Mouse (Mus musculus): ENCODE results near the gene Psph. TPM values are rescaled to one million over a fixed set of nuclear protein-coding genes. Genes with fewer than 3 reads are reported as not detected.
A peak's percentile ranks its signal among the peaks of the same experiment; 100 is the strongest.

Psph gene
- polyA plus RNA-seq, 1 experiment from 2014 or later: 50.4 TPM

GRCm38 (mm10) chr5:129772433-129772832 is 14.8 kb downstream of the Psph start:
- H3K27me3 ChIP-seq (replicated peaks): no peaks in the 10 kb centered on the region
- ATAC-seq: no peak
- WGBS: 85% methylated on average over 10 of the region's 10 CpGs

GRCm38 (mm10) chr5:129770443-129771355 is 16.6 kb downstream of the Psph start:
- 68% methylated on average over 23 of the region's 23 CpGs for WGBS
- H3K4me2 ChIP-seq (replicated peaks): no peak overlapping the region
- no peaks in the 10 kb centered on the region for H3K36me3 ChIP-seq
- no peak overlapping the region for H3K9ac ChIP-seq
- H3K4me3 ChIP-seq (replicated peaks): no peak overlapping the region
- no peak overlapping the region for H3K27ac ChIP-seq
- H3K4me1 ChIP-seq (replicated peaks): no peaks in the 10 kb centered on the region
- peak; percentile 76 for ATAC-seq
- H3K9me3 ChIP-seq: no peaks in the 10 kb centered on the region
- H3K27me3 ChIP-seq (replicated peaks): no peaks in the 10 kb centered on the region

More at GRCm38 (mm10) chr5:129772433-129772832, 14.8 kb downstream of the Psph start:
- Histone ChIP-seq H3K9ac (no peak overlapping the region), H3K9me3 (no peaks in the 10 kb centered on the region), H3K27ac (no peak overlapping the region), H3K4me1 (replicated peaks) (no peaks in the 10 kb centered on the region), H3K4me3 (replicated peaks) (no peak overlapping the region), H3K4me2 (replicated peaks) (no peak overlapping the region), H3K36me3 (no peaks in the 10 kb centered on the region)

GRCm38 (mm10) chr5:129761865-129762540 is 25.2 kb downstream of the Psph start:
- no peak overlapping the region for H3K27ac ChIP-seq
- H3K4me3 ChIP-seq (replicated peaks): no peak overlapping the region
- H3K9me3 ChIP-seq: no peaks in the 10 kb centered on the region
- 78% methylated on average over 18 of the region's 18 CpGs for WGBS
- H3K4me1 ChIP-seq (replicated peaks): no peaks in the 10 kb centered on the region
- H3K4me2 ChIP-seq (replicated peaks): no peak overlapping the region
- ATAC-seq: peak; percentile 56; the same call in 1 of the 2 replicates
- H3K9ac ChIP-seq: no peak overlapping the region
- H3K36me3 ChIP-seq: peaks cover 5% of the 10 kb centered on the region; the same call in 1 of the 2 replicates
- H3K27me3 ChIP-seq (replicated peaks): no peaks in the 10 kb centered on the region

DNA sequence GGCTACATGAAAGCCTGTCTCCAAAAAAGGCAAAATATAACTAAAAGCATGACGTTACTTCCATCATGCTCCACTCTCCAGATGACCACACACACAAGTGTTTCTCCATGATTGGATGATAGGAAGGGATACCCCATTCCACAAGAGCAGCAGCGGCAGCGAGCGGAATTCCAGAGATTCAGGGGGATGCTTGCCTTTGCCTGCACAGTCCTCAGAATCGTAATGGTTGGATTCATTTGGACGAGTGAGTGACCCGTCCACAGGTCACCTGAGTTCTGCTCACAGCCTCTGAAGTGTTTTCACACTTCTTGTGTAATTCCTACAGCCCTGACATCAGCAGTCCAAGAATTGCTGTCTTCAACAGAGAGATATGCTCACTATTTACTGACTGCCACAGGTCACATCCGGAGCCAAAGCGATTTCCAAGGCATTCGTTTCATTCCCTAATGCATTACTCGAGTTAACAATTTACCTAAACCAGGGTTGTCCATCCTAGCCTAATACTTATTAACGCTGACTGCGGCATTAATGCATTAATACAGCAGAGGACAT is 27.2 kb downstream of the Psph start:
- Histone ChIP-seq H3K4me2 (replicated peaks) (no peak overlapping the region), H3K4me3 (replicated peaks) (no peak overlapping the region), H3K4me1 (replicated peaks) (no peaks in the 10 kb centered on the region), H3K36me3 (peaks cover 10% of the 10 kb centered on the region; the same call in 1 of the 2 replicates), H3K9ac (no peak overlapping the region), H3K9me3 (no peaks in the 10 kb centered on the region), H3K27ac (no peak overlapping the region), H3K27me3 (replicated peaks) (no peaks in the 10 kb centered on the region)
- 77% methylated on average over 13 of the region's 13 CpGs for WGBS
- ATAC-seq: no peak

DNA sequence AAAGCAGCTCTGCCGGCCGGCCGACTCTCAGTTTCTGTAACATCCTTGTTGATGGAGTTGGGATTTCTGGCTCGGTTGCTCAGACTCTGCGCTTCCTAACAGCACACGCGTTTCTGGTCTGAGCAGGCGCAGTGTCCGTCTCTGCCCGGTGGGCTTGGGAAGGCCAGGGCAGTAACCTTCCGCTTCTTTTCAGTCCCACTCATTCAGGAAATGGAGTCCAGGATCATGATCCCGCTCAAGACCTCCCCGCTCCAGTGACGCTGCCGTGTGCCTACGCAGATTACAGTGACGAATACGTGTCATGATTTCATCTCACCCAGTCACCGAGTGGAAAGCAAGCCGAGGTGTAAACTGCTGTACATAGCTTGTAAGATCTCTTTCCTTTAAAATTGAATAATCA is 30.4 kb downstream of the Psph start:
- no peaks in the 10 kb centered on the region for H3K9me3 ChIP-seq

GRCm38 (mm10) chr5:129744050-129744449 is 43.2 kb downstream of the Psph start:
- Histone ChIP-seq H3K4me1 (replicated peaks) (no peaks in the 10 kb centered on the region), H3K27ac (0 out of 2 replicates have a peak overlapping the region, but pooled peaks have one; percentile 28), H3K9ac (no peak overlapping the region), H3K4me3 (replicated peaks) (no peak overlapping the region), H3K4me2 (replicated peaks) (peak overlapping the region; percentile 20), H3K9me3 (no peaks in the 10 kb centered on the region), H3K36me3 (peaks cover 15% of the 10 kb centered on the region), H3K27me3 (replicated peaks) (no peaks in the 10 kb centered on the region)
- peak; percentile 64 for ATAC-seq
- WGBS: 32% methylated on average over 6 of the region's 6 CpGs

More for the DNA sequence above, 30.4 kb downstream of the Psph start:
- no peaks in the 10 kb centered on the region for H3K27me3 ChIP-seq (replicated peaks)
- H3K4me2 ChIP-seq (replicated peaks): no peak overlapping the region
- H3K27ac ChIP-seq: no peak overlapping the region
- H3K9ac ChIP-seq: no peak overlapping the region
- no peak overlapping the region for H3K4me3 ChIP-seq (replicated peaks)
- 94% methylated on average over 20 of the region's 20 CpGs for WGBS
- peaks cover 10% of the 10 kb centered on the region; the same call in 1 of the 2 replicates for H3K36me3 ChIP-seq
- no peaks in the 10 kb centered on the region for H3K4me1 ChIP-seq (replicated peaks)
- ATAC-seq: no peak

DNA sequence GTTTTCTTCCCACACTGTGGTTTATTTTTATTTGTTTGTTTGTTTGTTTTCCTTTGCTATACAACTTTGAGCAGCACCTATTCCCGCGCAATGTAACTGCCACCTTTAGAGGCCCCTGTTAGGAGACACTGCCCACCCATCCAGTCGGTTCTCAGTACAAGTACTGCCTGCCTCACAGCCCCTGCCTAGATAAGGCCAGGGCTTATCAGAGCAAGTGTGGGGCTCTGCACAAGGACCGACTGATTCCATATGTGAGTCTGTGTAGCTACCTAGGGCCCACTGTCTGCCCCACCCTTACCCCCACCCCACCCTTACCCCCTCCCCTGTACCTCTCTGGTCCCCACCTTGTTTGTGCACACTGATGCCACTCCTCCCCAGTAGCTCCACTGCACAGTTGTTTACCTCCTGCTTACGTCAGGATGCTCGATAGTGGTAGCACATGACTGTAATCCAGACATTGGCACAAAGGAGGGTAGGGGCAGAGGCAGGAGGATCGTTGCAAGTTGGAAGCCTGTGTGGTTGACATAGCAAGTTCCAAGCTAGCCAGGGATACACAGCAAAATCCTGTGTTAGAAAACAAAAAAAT is 44.3 kb downstream of the Psph start:
- Histone ChIP-seq H3K4me1 (replicated peaks) (no peaks in the 10 kb centered on the region), H3K9ac (no peak overlapping the region), H3K4me2 (replicated peaks) (no peak overlapping the region), H3K36me3 (peaks cover 13% of the 10 kb centered on the region), H3K4me3 (replicated peaks) (no peak overlapping the region), H3K9me3 (no peaks in the 10 kb centered on the region), H3K27ac (no peak overlapping the region), H3K27me3 (replicated peaks) (no peaks in the 10 kb centered on the region)
- peak; percentile 78 for ATAC-seq
- 59% methylated on average over 7 of the region's 7 CpGs for WGBS

- no peak overlapping the region for H3K9ac ChIP-seq
- H3K36me3 ChIP-seq: peaks cover 13% of the 10 kb centered on the region
- no peak overlapping the region for H3K27ac ChIP-seq
- H3K4me1 ChIP-seq (replicated peaks): no peaks in the 10 kb centered on the region
- WGBS: 89% methylated on average over 1 of the region's 1 CpGs
- no peaks in the 10 kb centered on the region for H3K9me3 ChIP-seq
- no peak overlapping the region for H3K4me2 ChIP-seq (replicated peaks)
- no peaks in the 10 kb centered on the region for H3K27me3 ChIP-seq (replicated peaks)
- no peak overlapping the region for H3K4me3 ChIP-seq (replicated peaks)
- no peak for ATAC-seq
These were observed 46.3 kb downstream of the Psph start for GRCm38 (mm10) chr5:129740976-129741375.

DNA sequence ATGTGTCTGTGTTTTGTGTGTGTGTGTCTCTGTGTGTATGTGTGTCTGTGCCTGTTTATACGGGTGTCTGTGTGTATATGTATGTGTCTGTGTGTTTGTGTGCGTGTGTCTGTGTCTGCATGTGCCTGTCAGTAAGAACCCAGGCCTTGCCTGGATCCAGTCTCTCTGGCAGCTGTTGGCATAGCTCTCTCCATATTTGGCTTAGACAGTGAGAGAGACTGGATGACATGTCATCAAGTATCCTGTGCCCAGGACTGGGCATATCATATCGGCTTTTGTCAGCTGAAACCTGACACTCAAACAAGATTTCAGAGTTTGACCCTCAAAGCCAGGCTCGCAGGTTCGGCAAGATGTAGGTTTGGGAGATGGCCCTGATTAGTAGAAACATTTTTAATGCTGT is 56.2 kb downstream of the Psph start:
- ATAC-seq: 0 out of 2 replicates have a peak, but pooled peaks have one; percentile 4
- no peak overlapping the region for H3K4me2 ChIP-seq (replicated peaks)
- WGBS: 64% methylated on average over 5 of the region's 5 CpGs
- H3K4me3 ChIP-seq (replicated peaks): no peak overlapping the region
- H3K9me3 ChIP-seq: no peaks in the 10 kb centered on the region
- no peaks in the 10 kb centered on the region for H3K36me3 ChIP-seq
- peaks cover 19% of the 10 kb centered on the region for H3K4me1 ChIP-seq (replicated peaks)
- H3K27me3 ChIP-seq (replicated peaks): no peaks in the 10 kb centered on the region
- H3K9ac ChIP-seq: no peak overlapping the region
- H3K27ac ChIP-seq: no peak overlapping the region

- H3K9me3 ChIP-seq: no peaks in the 10 kb centered on the region
- H3K36me3 ChIP-seq: no peaks in the 10 kb centered on the region
- WGBS: 55% methylated on average over 11 of the region's 11 CpGs
- H3K4me2 ChIP-seq (replicated peaks): peak overlapping the region; percentile 17; the same call in 1 of the 2 replicates
- H3K27me3 ChIP-seq (replicated peaks): no peaks in the 10 kb centered on the region
- peak overlapping the region; percentile 4; the same call in 1 of the 2 replicates for H3K9ac ChIP-seq
- peaks cover 19% of the 10 kb centered on the region for H3K4me1 ChIP-seq (replicated peaks)
- peak; percentile 75 for ATAC-seq
- peak overlapping the region; percentile 52; the same call in 1 of the 2 replicates for H3K27ac ChIP-seq
- no peak overlapping the region for H3K4me3 ChIP-seq (replicated peaks)
These were observed 56.9 kb downstream of the Psph start for GRCm38 (mm10) chr5:129730344-129730743.

GRCm38 (mm10) chr5:129729286-129729685 is 58.0 kb downstream of the Psph start:
- H3K4me3 ChIP-seq (replicated peaks): no peak overlapping the region
- H3K9me3 ChIP-seq: no peaks in the 10 kb centered on the region
- WGBS: 32% methylated on average over 11 of the region's 11 CpGs
- ATAC-seq: no peak
- H3K4me2 ChIP-seq (replicated peaks): peak overlapping the region; percentile 28
- H3K9ac ChIP-seq: no peak overlapping the region; the same call in 1 of the 2 replicates
- H3K27ac ChIP-seq: peak overlapping the region; percentile 44
- peaks cover 21% of the 10 kb centered on the region for H3K4me1 ChIP-seq (replicated peaks)
- H3K27me3 ChIP-seq (replicated peaks): no peaks in the 10 kb centered on the region
- H3K36me3 ChIP-seq: no peaks in the 10 kb centered on the region

GRCm38 (mm10) chr5:129726784-129727183 is 60.5 kb downstream of the Psph start:
- WGBS: 76% methylated on average over 3 of the region's 3 CpGs
- no peak overlapping the region for H3K9ac ChIP-seq
- no peak overlapping the region for H3K4me2 ChIP-seq (replicated peaks)

More at GRCm38 (mm10) chr5:129726784-129727183, 60.5 kb downstream of the Psph start:
- Histone ChIP-seq H3K27me3 (replicated peaks) (no peaks in the 10 kb centered on the region), H3K4me1 (replicated peaks) (peaks cover 25% of the 10 kb centered on the region), H3K4me3 (replicated peaks) (no peak overlapping the region), H3K36me3 (no peaks in the 10 kb centered on the region), H3K27ac (no peak overlapping the region), H3K9me3 (no peaks in the 10 kb centered on the region)
- ATAC-seq: no peak
